ENCODE assay signal across 8 mouse cellular contexts in genomic region chr13:73536403-73536821, GRCm38 (mm10). TPM values are rescaled to one million over a fixed set of nuclear protein-coding genes. Genes with fewer than 3 reads are reported as not detected.
DNase-seq lines count a peak whose midpoint lies in the region; ATAC-seq and TF ChIP-seq lines count a peak whose summit lies in the region.

Gene Slc6a3 (plus strand): TSS chr13:73536747.

- TF ChIP-seq EP300 in heart, adult 2 months (IDR thresholded peaks at IDR 0.05; ENCODE audit: insufficient read depth, low read depth, low read length): no peak
- TF ChIP-seq EP300 in lung, postnatal 0 days (IDR thresholded peaks at IDR 0.05): no peak

- H3K27ac ChIP-seq in heart, adult 2 months: no peak within 1 kb of the TSS
- no peak within 1 kb of the TSS for H3K27ac ChIP-seq in lung, postnatal 0 days (ENCODE audit: low read length)

- peak; percentile 16 to 26 for DNase-seq in cerebellum, postnatal 14 days
- no peak for DNase-seq in cerebellum, adult 18-20 months
- peak; percentile 53 for DNase-seq in c-Kit-negative CD71-positive TER-119-positive erythroid progenitor cells, embryonic 14.5 days (ENCODE audit: low read depth, low spot score)
- peak; percentile 26 to 37 for DNase-seq in heart, adult 2 months
- DNase-seq in kidney, adult 9 months: peak; percentile 38
- peak; percentile 55 for DNase-seq in lung, postnatal 0 days (ENCODE audit: low spot score)
- peak; percentile 14 for DNase-seq in retina, postnatal 7 days (ENCODE audit: low read depth, low spot score)
- no peak for DNase-seq in frontal cortex, adult 2 months (ENCODE audit: extremely low spot score in 1 of 2, low spot score in 1 of 2)

- no peak for TF ChIP-seq CTCF in heart, adult 2 months (IDR thresholded peaks at IDR 0.05)
- TF ChIP-seq CTCF in lung, postnatal 0 days (IDR thresholded peaks at IDR 0.05): no peak

- no peak for TF ChIP-seq POLR2A in heart, adult 2 months (IDR thresholded peaks at IDR 0.05; ENCODE audit: insufficient read depth, low read depth, low read length)

- H3K4me2 ChIP-seq in lung, postnatal 0 days (replicated peaks; ENCODE audit: low read depth, low read length): peak within 1 kb of the TSS; percentile 71

- no peaks in the 10 kb centered on the region for H3K36me3 ChIP-seq in heart, adult 2 months (ENCODE audit: control insufficient read depth, insufficient read depth, low read length)
- H3K36me3 ChIP-seq in lung, postnatal 0 days (ENCODE audit: insufficient read depth, low read length): no peaks in the 10 kb centered on the region

- no peak within 1 kb of the TSS for H3K9ac ChIP-seq in heart, adult 2 months (ENCODE audit: low read depth, low read length)
- H3K9ac ChIP-seq in lung, postnatal 0 days (replicated peaks; ENCODE audit: low read depth): 0 out of 2 replicates have a peak within 1 kb of the TSS, but pooled peaks have one; percentile 13

- H3K79me2 ChIP-seq in heart, adult 2 months (replicated peaks; ENCODE audit: control insufficient read depth, insufficient read depth, low read length): no peaks in the 10 kb centered on the region

- H3K4me1 ChIP-seq in heart, adult 2 months (ENCODE audit: control insufficient read depth, insufficient read depth, low read length): no peaks in the 10 kb centered on the region
- no peaks in the 10 kb centered on the region; the same call in 1 of the 2 replicates for H3K4me1 ChIP-seq in lung, postnatal 0 days (ENCODE audit: insufficient read depth, low read depth, low read length)

- ATAC-seq in lung, postnatal 0 days: peak; percentile 91

- H3K9me3 ChIP-seq in lung, postnatal 0 days (ENCODE audit: low read length): no peaks in the 10 kb centered on the region

- H3K4me3 ChIP-seq in heart, adult 2 months: peak within 1 kb of the TSS; percentile 31
- H3K4me3 ChIP-seq in lung, postnatal 0 days (ENCODE audit: low read depth, low read length): peak within 1 kb of the TSS; percentile 37

- H3K27me3 ChIP-seq in heart, adult 2 months (ENCODE audit: control insufficient read depth, insufficient read depth, low read length): peaks cover 8% of the 10 kb centered on the region
- H3K27me3 ChIP-seq in lung, postnatal 0 days (replicated peaks; ENCODE audit: insufficient read depth, low read length): peaks cover 5% of the 10 kb centered on the region

- WGBS in heart, adult 2 months: under 1% methylated on average over 26 of the region's 26 CpGs
- WGBS in lung, postnatal 0 days: 0% methylated on average over 24 of the region's 26 CpGs

- intact Hi-C loops in heart, adult 2 months (cut with DNase I): no loop called here

RNA-seq across cellular contexts. Expression of gene Slc6a3, which starts in this region (rescaled TPM):
- not detected for total RNA-seq in heart, adult 2 months (2021)
- not detected in 2 replicates for polyA plus RNA-seq in heart, adult 2 months (2012; rRNA removed)
- polyA plus RNA-seq in lung, postnatal 0 days (2015; fragmentation: Nextera tagmentation; extraction: Ambion mirVana): 0.05 and 0.08 TPM in 2 replicates
- polyA plus RNA-seq in frontal cortex, adult 2 months (2012; rRNA removed): 3.5 and 4.0 TPM in 2 replicates

Comparison
In these comparisons a context has a peak if more than half of its experiments do, and no peak if none do; other contexts are left out.
1. DNase-seq: peak in cerebellum, postnatal 14 days (2 of 2), c-Kit-negative CD71-positive TER-119-positive erythroid progenitor cells, embryonic 14.5 days (single experiment), kidney, adult 9 months (single experiment) and retina, postnatal 7 days (single experiment); none in cerebellum, adult 18-20 months (0 of 2) and frontal cortex, adult 2 months (0 of 2).
2. Peak in DNase-seq and H3K4me3 ChIP-seq in heart, adult 2 months; RNA of the gene not detected or under 1 TPM.
3. Peak in DNase-seq, ATAC-seq, H3K4me3 ChIP-seq, H3K9ac ChIP-seq and H3K4me2 ChIP-seq in lung, postnatal 0 days; RNA of the gene not detected or under 1 TPM.